Mouse (Mus musculus) bone marrow macrophage, adult 2 months (primary cell): ENCODE results near the gene Dnal4. TPM values are rescaled to one million over a fixed set of nuclear protein-coding genes. Genes with fewer than 3 reads are reported as not detected.

Source experiments
- H3K27ac ChIP-seq: 2 replicates; pipeline ENCODE4 v1.5.1; 2012; ENCODE audit warnings: low read depth, low read length; ENCODE audit not compliant: insufficient read depth
- H3K4me1 ChIP-seq: 2 replicates; pipeline ENCODE4 v1.6.1; 2012; ENCODE audit warnings: low read length; ENCODE audit not compliant: control insufficient read depth, insufficient read depth
- H3K4me3 ChIP-seq: 2 replicates; pipeline ENCODE4 v1.5.1; 2012; ENCODE audit warnings: mild to moderate bottlenecking, low read length, moderate library complexity; ENCODE audit not compliant: insufficient read depth
- CTCF ChIP-seq: IDR thresholded peaks from 2 replicates; pipeline ENCODE4 v1.5.1; 2012; ENCODE audit warnings: low read depth, mild to moderate bottlenecking, low read length, moderate library complexity
- POLR2A ChIP-seq: IDR thresholded peaks from 2 replicates; pipeline ENCODE4 v1.6.1; 2012; ENCODE audit warnings: mild to moderate bottlenecking, low read depth, low read length, borderline replicate concordance
- polyA plus RNA-seq: library from polyadenylated mRNA; stranded (reverse); fragments of >200 nt; gene quantifications from 2 replicates; pipeline ENCODE4 v1.2.4, GENCODE M21; 2012; ENCODE audit not compliant: missing spikeins, insufficient read depth, insufficient read length

Dnal4 gene
- polyA plus RNA-seq, 1 experiment, result 23.9 TPM

DNA sequence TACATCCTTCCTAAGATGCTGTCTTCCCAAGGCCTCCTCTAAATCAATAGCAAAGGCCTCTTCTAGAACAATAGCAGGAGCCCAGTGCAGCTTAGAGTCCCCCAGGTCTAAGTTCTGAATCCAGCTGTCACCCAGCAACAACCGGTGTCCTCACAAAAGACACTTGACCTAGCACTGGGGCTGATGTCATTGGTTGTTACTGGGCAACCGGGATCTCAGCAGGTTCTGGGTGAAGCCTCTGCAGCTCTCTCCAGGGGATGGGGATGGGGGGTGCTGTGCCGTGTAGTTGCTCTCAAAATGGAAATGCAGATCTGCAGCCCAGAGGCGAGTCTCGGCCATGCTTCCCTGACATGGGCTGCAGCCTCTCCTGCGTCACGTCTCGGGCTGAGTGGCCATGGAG is 10.2 kb upstream of the Dnal4 start:
- H3K27ac ChIP-seq, result no peak overlapping the region
- no peaks in the 10 kb centered on the region for H3K4me1 ChIP-seq
- no peak overlapping the region for H3K4me3 ChIP-seq
- no peak for TF ChIP-seq POLR2A
- TF ChIP-seq CTCF, result no peak

- H3K4me3 ChIP-seq, result no peak overlapping the region
- no peak overlapping the region for H3K27ac ChIP-seq
- TF ChIP-seq CTCF (no peak), POLR2A (no peak)
- no peaks in the 10 kb centered on the region for H3K4me1 ChIP-seq
These were observed 7.4 kb upstream of the Dnal4 start for GRCm38 (mm10) chr15:79785056-79785455.

DNA sequence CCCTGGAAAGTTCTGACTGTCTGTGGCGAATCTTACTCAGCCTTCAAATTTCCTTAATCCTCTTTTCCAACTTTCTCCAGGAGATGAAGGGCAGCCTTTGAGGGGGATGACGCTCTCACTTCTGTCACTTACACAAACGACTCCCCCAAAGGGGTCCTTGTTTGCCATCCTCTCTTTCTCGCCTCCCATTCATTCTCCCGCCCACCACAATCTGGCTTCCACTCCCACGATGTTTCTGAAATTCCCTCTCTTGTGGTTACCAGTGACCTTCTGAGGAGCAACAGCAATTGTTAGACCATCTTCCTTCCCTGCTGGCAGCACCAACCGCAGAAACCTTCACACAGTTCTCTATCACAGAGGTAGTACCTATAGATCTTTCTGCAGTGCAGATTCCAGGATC is 2.0 kb downstream of the Dnal4 start:
- H3K4me3 ChIP-seq, result no peak overlapping the region
- H3K27ac ChIP-seq, result no peak overlapping the region
- TF ChIP-seq CTCF, result no peak
- peaks cover 17% of the 10 kb centered on the region for H3K4me1 ChIP-seq

GRCm38 (mm10) chr15:79774117-79775027 is 3.3 kb downstream of the Dnal4 start:
- TF ChIP-seq POLR2A, result no peak
- TF ChIP-seq CTCF, result no peak
- H3K4me1 ChIP-seq, result peaks cover 30% of the 10 kb centered on the region

GRCm38 (mm10) chr15:79770629-79771240 is 6.9 kb downstream of the Dnal4 start:
- TF ChIP-seq POLR2A, result no peak
- TF ChIP-seq CTCF, result no peak
- Histone ChIP-seq H3K4me1 (peaks cover 50% of the 10 kb centered on the region), H3K4me3 (no peak overlapping the region), H3K27ac (no peak overlapping the region)

More at GRCm38 (mm10) chr15:79774117-79775027, 3.3 kb downstream of the Dnal4 start:
- H3K4me3 ChIP-seq, result peak overlapping the region; percentile 75
- peak overlapping the region; percentile 49 for H3K27ac ChIP-seq

GRCm38 (mm10) chr15:79768302-79768701 is 9.3 kb downstream of the Dnal4 start:
- peak overlapping the region; percentile 15 for H3K4me3 ChIP-seq
- TF ChIP-seq POLR2A (no peak), CTCF (no peak)
- peaks cover 66% of the 10 kb centered on the region for H3K4me1 ChIP-seq
- peak overlapping the region; percentile 59 for H3K27ac ChIP-seq

GRCm38 (mm10) chr15:79767327-79767961 is 10.2 kb downstream of the Dnal4 start:
- Histone ChIP-seq H3K4me3 (no peak overlapping the region), H3K27ac (no peak overlapping the region), H3K4me1 (peaks cover 61% of the 10 kb centered on the region)
- TF ChIP-seq POLR2A, result no peak
- no peak for TF ChIP-seq CTCF

DNA sequence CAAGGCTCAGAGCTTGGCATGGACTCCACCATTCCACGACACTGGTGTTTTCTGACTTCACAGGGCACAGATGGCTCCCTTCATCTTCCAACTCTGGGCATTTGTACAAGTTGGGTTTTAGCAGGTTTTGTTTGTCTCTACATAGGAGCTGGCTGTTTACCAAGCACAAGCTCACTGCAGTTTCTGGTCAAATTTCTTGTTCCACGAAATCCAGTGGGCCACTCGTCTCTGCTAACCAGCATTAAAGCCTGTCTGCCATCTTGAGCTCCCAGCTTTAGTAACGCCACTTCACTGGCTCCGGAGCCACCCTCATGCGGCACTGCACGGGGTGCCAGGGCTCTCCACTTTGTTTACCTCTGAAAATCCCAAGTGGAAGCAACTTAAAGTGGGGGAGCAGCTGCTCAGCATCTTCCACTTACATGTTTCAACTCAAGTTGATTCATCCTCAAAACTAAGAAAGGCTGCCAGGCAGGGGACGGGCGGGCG is 11.0 kb downstream of the Dnal4 start:
- H3K4me3 ChIP-seq, result no peak overlapping the region
- TF ChIP-seq CTCF (no peak), POLR2A (no peak)
- peaks cover 61% of the 10 kb centered on the region for H3K4me1 ChIP-seq
- no peak overlapping the region for H3K27ac ChIP-seq

DNA sequence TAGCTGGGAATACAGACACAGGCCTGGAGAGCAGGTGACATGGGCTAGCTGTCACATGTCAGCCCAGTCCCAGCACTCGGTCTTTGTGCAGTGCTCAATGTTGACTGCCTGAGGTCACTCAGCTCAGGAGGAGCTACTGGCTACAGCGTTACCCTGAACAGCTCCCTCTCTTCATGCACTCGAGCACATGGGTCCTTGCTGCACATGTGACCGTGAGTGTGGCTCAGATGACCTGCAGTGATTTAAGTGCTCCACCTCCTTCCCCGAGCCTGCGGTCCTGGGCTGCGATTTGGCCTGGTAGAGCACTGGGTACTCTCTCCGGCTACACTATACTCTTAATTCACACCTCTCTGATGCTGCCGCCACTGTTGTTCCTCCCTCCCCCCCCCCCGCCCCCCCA is 11.5 kb downstream of the Dnal4 start:
- H3K4me3 ChIP-seq, result no peak overlapping the region

GRCm38 (mm10) chr15:79765361-79765760 is 12.3 kb downstream of the Dnal4 start:
- Histone ChIP-seq H3K4me1 (peaks cover 62% of the 10 kb centered on the region), H3K27ac (no peak overlapping the region), H3K4me3 (no peak overlapping the region)
- TF ChIP-seq POLR2A, result no peak
- TF ChIP-seq CTCF, result no peak

More for the DNA sequence above, 11.5 kb downstream of the Dnal4 start:
- TF ChIP-seq POLR2A (no peak), CTCF (no peak)
- Histone ChIP-seq H3K4me1 (peaks cover 61% of the 10 kb centered on the region), H3K27ac (no peak overlapping the region)
